Mouse (Mus musculus) E14TG2a.4 (cell line): ENCODE data around the gene Ranbp9.
"Not testable (repeated sequence)": the region's sequence is repeated elsewhere in the genome, so short reads cannot be mapped to it uniquely, and the experiment has no call there.

Source experiments
- H3K27me3 ChIP-seq: 2 replicates; pipeline ENCODE4 v1.6.1; 2014; ENCODE audit warnings: low read length, control low read depth; ENCODE audit not compliant: insufficient read depth
- H3K36me3 ChIP-seq: 2 replicates; pipeline ENCODE4 v1.6.1; 2014; ENCODE audit warnings: low read length, control low read depth; ENCODE audit not compliant: insufficient read depth
- H3K4me1 ChIP-seq: replicated peaks from 2 replicates; pipeline ENCODE4 v1.6.1; 2014; ENCODE audit warnings: low read depth, low read length, control low read depth
- H3K4me3 ChIP-seq: replicated peaks from 2 replicates; pipeline ENCODE4 v1.5.1; 2014; ENCODE audit warnings: mild to moderate bottlenecking, low read length
- H3K9me3 ChIP-seq: 2 replicates; pipeline ENCODE4 v1.6.1; 2014; ENCODE audit warnings: low read length, control low read depth
- CTCF ChIP-seq: conservative IDR thresholded peaks from 2 replicates; pipeline ENCODE4 v1.5.1; 2014; ENCODE audit warnings: low read length
- NANOG ChIP-seq: IDR thresholded peaks from 2 replicates; pipeline ENCODE4 v1.6.1; 2014; ENCODE audit warnings: borderline replicate concordance, low read length, mixed read lengths
- POU5F1 ChIP-seq: IDR thresholded peaks from 2 replicates; pipeline ENCODE4 v1.6.1; 2014; ENCODE audit warnings: low read length, borderline replicate concordance

Gene Ranbp9

DNA sequence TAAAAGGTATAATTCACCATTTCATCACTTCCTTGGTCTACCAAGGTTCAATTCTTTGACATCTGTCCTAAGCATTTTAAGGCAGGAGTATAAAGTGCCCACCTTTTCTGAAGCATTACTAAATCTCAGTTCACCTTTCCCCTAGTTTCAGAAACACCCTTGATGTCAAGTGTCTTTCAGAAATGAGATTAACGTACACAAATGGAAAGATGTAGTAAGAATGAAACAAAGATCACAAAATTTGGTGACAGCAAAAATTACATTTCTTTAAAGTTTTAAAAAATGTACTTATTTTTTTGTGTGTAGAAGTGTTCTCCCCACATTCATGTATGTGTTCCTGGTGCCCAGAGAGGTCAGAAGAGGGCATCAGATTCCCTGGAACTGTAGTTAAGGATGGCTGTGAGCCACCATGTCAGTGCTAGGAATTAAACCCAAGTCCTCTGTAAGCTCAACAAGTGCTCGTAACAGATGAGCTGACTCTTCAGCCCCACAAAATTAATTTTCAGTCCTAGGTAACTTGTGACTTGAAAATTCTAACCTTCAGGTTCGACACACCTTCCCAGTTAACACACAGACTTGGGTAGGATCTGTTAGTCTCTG lies 3.9 kb downstream of the Ranbp9 start:
- TF ChIP-seq CTCF (no peak), POU5F1 (no peak), NANOG (no peak)
- H3K36me3 ChIP-seq, result no peaks in the 10 kb centered on the region; the same call in 1 of the 2 replicates
- peaks cover 34% of the 10 kb centered on the region for H3K4me1 ChIP-seq
- H3K27me3 ChIP-seq, result peaks cover 4% of the 10 kb centered on the region; the same call in 1 of the 2 replicates
- H3K9me3 ChIP-seq, result no peaks in the 10 kb centered on the region
- no peak overlapping the region for H3K4me3 ChIP-seq

DNA sequence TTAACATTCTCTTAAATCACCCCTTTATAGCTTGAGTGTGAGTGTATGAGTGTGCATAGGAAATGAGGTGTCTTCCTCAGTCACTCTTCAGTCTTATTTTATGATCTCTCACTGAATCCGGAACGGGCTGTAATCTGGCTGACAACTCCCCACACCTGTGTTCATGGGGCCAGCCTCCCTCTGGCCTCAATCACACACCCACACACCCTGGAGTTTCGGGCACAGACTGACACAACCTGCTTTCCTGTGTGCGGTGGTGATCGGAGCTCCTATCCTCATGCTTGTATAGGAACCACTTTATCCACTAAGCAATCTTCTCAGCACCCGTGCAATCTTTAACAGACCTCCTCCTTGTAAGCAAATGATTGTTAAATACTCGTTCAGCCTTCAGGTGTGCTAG lies 4.9 kb downstream of the Ranbp9 start:
- TF ChIP-seq NANOG, result no peak
- TF ChIP-seq CTCF, result no peak
- no peak for TF ChIP-seq POU5F1
- Histone ChIP-seq H3K27me3 (no peaks in the 10 kb centered on the region), H3K36me3 (no peaks in the 10 kb centered on the region; the same call in 1 of the 2 replicates), H3K4me3 (no peak overlapping the region), H3K9me3 (no peaks in the 10 kb centered on the region), H3K4me1 (peaks cover 27% of the 10 kb centered on the region)

DNA sequence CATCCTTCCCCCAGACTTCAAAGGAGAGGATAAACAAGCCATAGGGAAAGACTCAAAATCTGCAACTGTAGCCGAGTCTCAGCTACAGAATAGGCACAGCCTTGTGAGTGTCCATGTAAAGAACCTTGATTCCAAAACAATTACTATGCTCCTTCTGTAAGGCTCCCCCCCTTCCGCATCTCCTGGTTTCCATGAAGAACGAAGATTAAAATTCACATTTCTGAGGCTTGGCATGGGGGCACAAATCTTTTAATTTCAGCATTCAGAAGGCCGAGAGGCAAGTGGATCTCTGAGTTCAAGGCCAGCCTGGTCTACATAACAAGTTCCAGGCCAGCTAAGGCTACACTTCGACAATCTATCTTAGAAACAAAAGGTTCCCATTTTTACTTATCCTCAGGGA lies 6.4 kb downstream of the Ranbp9 start:
- no peak for TF ChIP-seq CTCF
- no peak for TF ChIP-seq NANOG
- TF ChIP-seq POU5F1, result no peak
- H3K27me3 ChIP-seq, result no peaks in the 10 kb centered on the region

DNA sequence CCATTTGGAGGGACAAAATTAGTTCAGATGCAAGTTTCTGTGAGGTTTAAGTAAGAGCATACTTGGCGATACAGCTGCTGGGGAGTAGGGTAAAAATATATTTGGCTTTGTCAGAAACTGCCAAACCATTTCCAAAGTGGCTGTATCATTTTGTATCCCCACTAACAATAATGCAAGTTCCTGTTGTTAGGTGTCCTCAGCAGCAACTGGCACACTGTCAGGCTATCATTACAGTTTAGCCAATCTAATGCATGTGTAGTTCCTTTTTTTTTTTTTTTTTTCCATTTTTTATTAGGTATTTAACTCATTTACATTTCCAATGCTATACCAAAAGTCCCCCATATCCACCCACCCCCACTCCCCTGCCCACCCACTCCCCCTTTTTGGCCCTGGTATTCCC lies 9.2 kb downstream of the Ranbp9 start:
- H3K36me3 ChIP-seq, H3K4me3 ChIP-seq, H3K27me3 ChIP-seq, H3K9me3 ChIP-seq: not testable (repeated sequence)
- H3K4me1 ChIP-seq, result peaks cover 15% of the 10 kb centered on the region

More for the DNA sequence above, 6.4 kb downstream of the Ranbp9 start:
- no peak overlapping the region for H3K4me3 ChIP-seq
- H3K4me1 ChIP-seq, result peaks cover 23% of the 10 kb centered on the region
- no peaks in the 10 kb centered on the region; the same call in 1 of the 2 replicates for H3K36me3 ChIP-seq
- H3K9me3 ChIP-seq, result no peaks in the 10 kb centered on the region

DNA sequence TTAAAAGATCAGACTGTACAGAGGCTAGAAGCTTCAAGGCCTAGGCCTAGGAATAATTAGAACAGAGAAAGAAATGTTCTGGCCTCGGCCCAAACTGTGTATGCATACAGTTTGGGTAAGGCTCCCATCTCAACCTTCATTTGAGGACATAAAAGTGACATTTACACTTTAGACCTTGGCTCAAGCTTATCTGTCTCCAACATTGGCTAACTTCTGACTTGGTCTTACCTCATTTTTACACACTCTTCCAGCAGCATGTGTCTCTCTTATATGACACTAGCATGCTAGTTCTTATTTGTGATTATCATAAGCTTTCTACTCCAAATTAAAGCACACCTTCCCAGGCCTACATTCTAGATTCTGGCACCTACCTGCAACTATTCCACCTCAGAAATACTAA lies 11.5 kb downstream of the Ranbp9 start:
- H3K36me3 ChIP-seq, result no peaks in the 10 kb centered on the region; the same call in 1 of the 2 replicates
- peaks cover 15% of the 10 kb centered on the region for H3K4me1 ChIP-seq
- no peak for TF ChIP-seq POU5F1
- no peak for TF ChIP-seq CTCF
- no peak for TF ChIP-seq NANOG
- H3K9me3 ChIP-seq, result no peaks in the 10 kb centered on the region
- H3K27me3 ChIP-seq, result no peaks in the 10 kb centered on the region
- no peak overlapping the region for H3K4me3 ChIP-seq

DNA sequence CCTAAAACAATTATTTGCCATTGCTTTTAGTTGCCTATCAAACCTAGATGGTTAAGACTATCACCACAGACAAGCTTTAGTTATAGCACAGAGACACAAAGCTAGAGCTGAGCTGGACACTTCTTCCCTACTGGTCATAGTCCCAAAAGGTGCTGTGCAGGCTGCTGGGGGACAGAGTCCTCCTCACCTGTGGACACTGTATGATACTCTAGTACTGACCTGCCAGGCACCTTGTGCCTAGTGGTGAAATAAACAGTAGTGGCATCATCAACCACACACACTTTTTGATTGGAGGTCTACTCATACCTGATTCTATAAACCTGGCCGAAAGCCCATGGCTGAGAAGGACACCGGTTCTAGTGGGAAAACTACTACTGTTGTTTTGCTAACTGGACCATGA lies 16.5 kb downstream of the Ranbp9 start:
- Histone ChIP-seq H3K9me3 (no peaks in the 10 kb centered on the region), H3K4me3 (no peak overlapping the region), H3K36me3 (0 out of 2 replicates have a peak, but pooled peaks cover 2% of the 10 kb centered on the region), H3K27me3 (no peaks in the 10 kb centered on the region), H3K4me1 (peaks cover 8% of the 10 kb centered on the region)
- TF ChIP-seq POU5F1 (no peak), CTCF (no peak), NANOG (no peak)

DNA sequence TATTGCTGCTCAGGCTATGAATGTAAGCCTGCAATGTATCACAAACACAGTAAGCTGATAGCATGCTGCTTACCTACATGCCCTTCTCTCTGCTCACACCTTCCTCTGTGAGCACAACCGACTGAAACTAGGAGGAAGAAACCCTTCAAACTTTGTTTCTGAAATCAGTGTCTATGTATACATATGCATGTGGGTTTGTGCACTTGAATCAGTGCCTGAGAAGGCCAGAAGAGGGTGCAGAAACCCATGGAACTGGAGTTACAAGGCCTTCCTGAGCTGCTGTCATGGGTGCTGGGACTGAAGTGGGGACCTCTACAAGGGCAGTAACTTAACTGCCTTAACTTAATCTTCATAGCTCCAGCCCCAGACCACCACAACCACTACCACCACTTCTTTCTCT lies 23.9 kb downstream of the Ranbp9 start:
- Histone ChIP-seq H3K4me1 (peaks cover 17% of the 10 kb centered on the region), H3K9me3 (no peaks in the 10 kb centered on the region), H3K4me3 (no peak overlapping the region), H3K36me3 (0 out of 2 replicates have a peak, but pooled peaks cover 6% of the 10 kb centered on the region), H3K27me3 (no peaks in the 10 kb centered on the region)
- TF ChIP-seq POU5F1, result no peak
- no peak for TF ChIP-seq CTCF
- no peak for TF ChIP-seq NANOG

DNA sequence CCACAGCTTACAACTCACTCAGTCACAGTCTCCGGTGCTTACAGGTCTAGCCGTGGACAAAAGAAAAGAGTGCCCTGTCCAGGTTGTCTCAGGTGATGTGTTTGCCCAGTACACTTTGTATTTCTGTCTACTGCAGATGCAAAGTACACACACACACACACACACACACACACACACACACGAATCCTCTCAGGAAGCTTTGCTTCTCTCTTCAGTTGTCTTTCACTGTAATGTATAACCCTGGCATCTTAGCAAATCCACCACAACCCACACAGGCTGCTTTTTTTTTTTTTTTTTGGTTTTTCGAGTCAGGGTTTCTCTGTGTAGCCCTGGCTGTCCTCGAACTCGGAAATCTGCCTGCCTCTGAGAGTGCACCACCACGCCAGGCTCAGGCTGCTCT lies 26.7 kb downstream of the Ranbp9 start:
- H3K9me3 ChIP-seq, result no peaks in the 10 kb centered on the region
- no peak overlapping the region for H3K4me3 ChIP-seq
- no peaks in the 10 kb centered on the region for H3K27me3 ChIP-seq
- H3K36me3 ChIP-seq, result 0 out of 2 replicates have a peak, but pooled peaks cover 4% of the 10 kb centered on the region
- no peak for TF ChIP-seq NANOG
- TF ChIP-seq POU5F1, result no peak
- no peak for TF ChIP-seq CTCF
- peaks cover 25% of the 10 kb centered on the region for H3K4me1 ChIP-seq
